Mouse (Mus musculus): Measurements from ENCODE around the gene Smco3. TPM values are rescaled to one million over a fixed set of nuclear protein-coding genes. Genes with fewer than 3 reads are reported as not detected.

Smco3 gene
- polyA plus RNA-seq, 1 experiment: not detected

- TF ChIP-seq CTCF (IDR thresholded peaks at IDR 0.05; ENCODE audit: extremely low read depth, insufficient read depth, insufficient read length, insufficient replicate concordance): no peak
- no peak for TF ChIP-seq POLR2A (IDR thresholded peaks at IDR 0.05; ENCODE audit: low read depth, low read length)
- 88% methylated on average over 20 of the region's 20 CpGs for WGBS
- H3K4me3 ChIP-seq (ENCODE audit: extremely low read depth, insufficient read depth, insufficient read length): no peak within 1 kb of the TSS
- no peak within 1 kb of the TSS for H3K27ac ChIP-seq (ENCODE audit: insufficient read depth, low read length)
- no peak for DNase-seq (ENCODE audit: low read depth in 1 of 2, low spot score in 2 of 2)
- no peaks in the 10 kb centered on the region for H3K4me1 ChIP-seq (ENCODE audit: control insufficient read depth, insufficient read depth, insufficient read length)
- no peaks in the 10 kb centered on the region for H3K36me3 ChIP-seq (ENCODE audit: control insufficient read depth, insufficient read depth, low read length)
- H3K27me3 ChIP-seq (ENCODE audit: control insufficient read depth, insufficient read depth, low read length): no peaks in the 10 kb centered on the region
Observed at GRCm38 (mm10) chr6:136781377-136781986, 53.8 kb downstream of the Smco3 start, which contains the start of gene Gucy2c. Gene Gucy2c, minus strand, starts transcription at chr6:136781765.

Other genes with a start within 250 kb of the Smco3 start
- gene Plbd1, start 173.5 kb downstream of the Smco3 start, polyA plus RNA-seq (2012; rRNA removed): 64.4 and 64.6 TPM in 2 replicates
- 0.05 and 0.07 TPM in 2 replicates for gene Gucy2c, start 53.7 kb downstream of the Smco3 start, polyA plus RNA-seq (2012; rRNA removed)
- gene Hist4h4, start 31.0 kb downstream of the Smco3 start, polyA plus RNA-seq (2012; rRNA removed): 1.2 and 3.6 TPM in 2 replicates
- gene H2afj, start 27.2 kb downstream of the Smco3 start, polyA plus RNA-seq (2012; rRNA removed): 228 and 441 TPM in 2 replicates
- gene BC049715, start 7.8 kb downstream of the Smco3 start, polyA plus RNA-seq (2012; rRNA removed): 0.45 and 0.72 TPM in 2 replicates
- gene Wbp11, start 7.2 kb downstream of the Smco3 start, polyA plus RNA-seq (2012; rRNA removed): 33.5 and 39.5 TPM in 2 replicates
- gene Art4, start 22.3 kb upstream of the Smco3 start, polyA plus RNA-seq (2012; rRNA removed): 2.5 and 4.8 TPM in 2 replicates
- gene Mgp, start 40.4 kb upstream of the Smco3 start, polyA plus RNA-seq (2012; rRNA removed): 39.8 and 47.7 TPM in 2 replicates
- gene Erp27, start 86.7 kb upstream of the Smco3 start, polyA plus RNA-seq (2012; rRNA removed): 10.5 and 16.2 TPM in 2 replicates
- gene Pde6h, start 88.4 kb upstream of the Smco3 start, polyA plus RNA-seq (2012; rRNA removed): 0.01 TPM in 1 of 2 replicates, not detected in the other
- 361 and 386 TPM in 2 replicates for gene Arhgdib, start 106.4 kb upstream of the Smco3 start, polyA plus RNA-seq (2012; rRNA removed)

Data from spleen, adult 2 months (tissue).